Mouse (Mus musculus) hindlimb bud, embryonic 11.5 days (tissue): ENCODE data around the gene Acbd5.
A peak's percentile ranks its signal among the peaks of the same experiment; 100 is the strongest.
"Not testable (repeated sequence)": the region's sequence is repeated elsewhere in the genome, so short reads cannot be mapped to it uniquely, and the experiment has no call there.

Experiments
- DNase-seq: peaks from one replicate; pipeline ENCODE4 v3.0.0-alpha.2; 2012; ENCODE audit warnings: low read depth, low spot score; ENCODE audit errors: extremely low spot score

Acbd5 gene

GRCm38 (mm10) chr2:23067552-23068369, at the start of gene Acbd5:
Gene Acbd5, plus strand, starts transcription at chr2:23068167.
- peak; percentile 79 for DNase-seq

GRCm38 (mm10) chr2:23019170-23019569, 48.8 kb upstream of the Acbd5 start:
- no peak for DNase-seq

DNA sequence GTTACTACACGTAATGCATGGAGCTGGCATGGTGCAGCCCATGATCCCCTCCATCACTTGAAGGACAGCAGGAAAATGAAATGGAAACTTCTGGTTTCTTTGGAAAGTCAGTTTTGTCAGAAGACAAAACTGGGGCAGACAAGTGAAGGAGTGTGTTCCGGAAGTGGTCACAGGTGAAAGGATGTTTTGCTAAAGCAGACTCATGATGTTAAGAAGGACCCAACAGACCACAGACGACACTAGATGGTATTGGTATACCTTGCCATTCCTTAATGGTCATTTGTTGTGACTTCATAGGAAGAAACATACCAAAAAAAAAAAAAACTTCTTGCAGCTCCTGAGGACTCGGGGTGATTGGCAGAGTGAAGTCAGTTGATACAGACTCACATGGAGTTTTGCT, 46.6 kb upstream of the Acbd5 start:
- no peak for DNase-seq

DNA sequence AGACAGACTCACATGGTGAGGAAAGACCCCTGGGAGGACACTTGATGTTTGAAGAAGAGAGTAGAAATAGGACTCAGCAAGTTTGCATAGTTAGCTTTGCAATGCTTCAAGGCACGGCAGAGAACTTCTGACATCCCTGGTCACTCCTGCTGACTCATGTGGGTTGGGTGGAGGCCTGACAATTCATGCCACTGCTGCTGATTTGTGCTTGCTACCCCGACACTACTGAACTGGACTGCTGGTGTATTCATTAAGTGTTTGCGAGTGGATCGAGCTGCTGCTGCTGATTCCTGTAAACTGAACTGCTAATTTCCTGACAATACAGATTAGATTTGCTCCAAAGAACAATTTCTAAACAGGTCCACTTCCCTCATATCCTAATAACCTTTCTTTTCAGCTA, 46.2 kb upstream of the Acbd5 start:
- DNase-seq = no peak

DNA sequence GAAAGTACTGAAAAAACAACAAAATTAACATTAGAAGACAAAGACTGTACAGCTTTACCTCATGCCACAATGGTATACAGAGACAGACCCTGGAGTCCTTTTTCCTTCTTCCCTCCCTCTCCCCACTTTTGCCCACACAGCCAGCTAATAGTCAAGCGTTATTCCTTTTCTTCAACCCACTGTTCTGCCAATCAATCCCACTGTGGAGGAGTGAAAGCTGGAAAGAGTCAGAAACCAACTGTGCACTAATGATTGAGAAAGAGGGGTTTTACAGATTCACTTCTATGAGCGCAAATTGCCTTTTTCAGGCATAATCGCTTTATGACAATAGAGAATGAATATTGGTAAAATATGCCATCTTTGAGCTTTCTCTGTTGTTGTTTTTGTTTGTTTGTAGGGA, 44.9 kb upstream of the Acbd5 start:
- no peak for DNase-seq

GRCm38 (mm10) chr2:23023714-23024282, 44.2 kb upstream of the Acbd5 start:
- no peak for DNase-seq

GRCm38 (mm10) chr2:23026379-23026778, 41.6 kb upstream of the Acbd5 start:
- no peak for DNase-seq

DNA sequence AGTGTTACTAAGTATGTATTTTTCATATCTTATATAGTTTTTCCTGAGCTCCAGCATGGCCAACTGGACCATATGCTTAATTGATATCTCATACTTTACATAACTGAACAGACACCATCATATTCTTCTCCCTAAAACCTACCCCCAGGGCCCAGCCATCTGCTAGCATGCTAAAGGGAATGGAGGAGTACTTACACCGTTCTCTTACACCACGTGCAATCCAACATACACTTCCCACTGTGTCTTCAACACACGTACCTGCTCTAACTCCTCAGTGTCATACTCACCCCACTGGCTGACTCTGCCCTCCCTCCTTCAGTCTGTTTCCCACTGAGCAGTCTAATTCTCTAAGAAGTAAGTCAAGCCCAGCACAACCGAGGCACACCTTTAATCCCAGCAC, 39.1 kb upstream of the Acbd5 start:
- DNase-seq = no peak

- DNase-seq = no peak
Measured at GRCm38 (mm10) chr2:23030631-23031030, 37.3 kb upstream of the Acbd5 start.

- no peak for DNase-seq
Measured at GRCm38 (mm10) chr2:23034692-23035435, 33.1 kb upstream of the Acbd5 start.

GRCm38 (mm10) chr2:23035467-23035866, 32.5 kb upstream of the Acbd5 start:
- no peak for DNase-seq

GRCm38 (mm10) chr2:23039082-23040000, 28.6 kb upstream of the Acbd5 start:
- DNase-seq = no peak

DNA sequence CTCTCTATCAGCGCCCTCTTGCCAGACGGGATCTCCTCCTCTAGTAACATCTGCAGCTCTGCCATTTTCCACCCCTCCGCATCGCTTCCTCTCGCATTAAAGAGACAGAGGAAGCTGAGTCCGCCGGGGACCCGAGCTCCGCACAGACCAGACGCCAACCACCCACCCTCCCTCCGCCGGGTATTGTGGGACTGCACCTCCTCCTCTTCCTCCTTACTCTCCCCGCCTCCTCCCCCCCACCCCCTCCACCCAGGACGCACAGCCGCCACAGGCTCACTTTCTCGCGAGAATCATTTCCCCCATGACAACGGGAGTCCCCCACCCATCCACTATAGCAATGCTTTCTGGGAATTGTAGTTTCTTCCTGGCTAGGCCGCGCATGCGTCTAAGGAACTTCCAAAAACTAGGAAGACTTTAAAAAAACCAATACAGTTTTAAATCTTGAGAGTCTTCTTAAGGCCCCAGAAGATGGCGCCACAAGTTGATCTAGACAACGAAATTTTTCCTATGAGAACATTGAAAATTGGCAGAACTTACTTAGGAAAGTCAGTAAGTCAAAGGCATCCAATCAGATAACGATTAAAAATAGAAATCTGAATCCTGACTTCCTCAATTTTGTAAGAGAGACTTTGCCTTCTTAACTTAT, 27.8 kb upstream of the Acbd5 start, which contains the start of gene Abi1:
Abi1 (minus strand) TSS at position 241 of the 646 bp plus-strand sequence.
- peak; percentile 93 for DNase-seq

GRCm38 (mm10) chr2:23040690-23041089, 27.3 kb upstream of the Acbd5 start:
- not testable (repeated sequence) for DNase-seq

DNA sequence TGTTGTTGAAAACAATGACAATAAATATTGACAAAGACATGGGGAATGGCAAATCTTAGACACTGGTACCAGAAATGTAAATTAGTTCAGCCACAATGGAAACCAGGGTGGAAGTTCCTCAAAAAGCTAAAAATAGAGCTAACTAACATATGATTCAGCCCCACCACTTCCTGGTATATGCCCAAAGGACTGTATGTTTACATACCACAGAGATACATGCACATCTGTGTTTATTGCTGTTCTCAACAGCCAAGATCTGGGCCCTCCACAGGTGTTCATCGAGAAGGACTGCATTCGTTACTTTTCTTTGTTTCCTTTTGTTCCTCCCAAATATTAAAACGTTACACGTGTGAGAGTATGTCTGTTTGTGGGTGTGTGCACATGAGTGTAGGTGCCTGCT, 26.5 kb upstream of the Acbd5 start:
- no peak for DNase-seq

GRCm38 (mm10) chr2:23042189-23042588, 25.8 kb upstream of the Acbd5 start:
- DNase-seq = no peak

- DNase-seq = no peak
Measured at GRCm38 (mm10) chr2:23045703-23046102, 22.3 kb upstream of the Acbd5 start.

DNA sequence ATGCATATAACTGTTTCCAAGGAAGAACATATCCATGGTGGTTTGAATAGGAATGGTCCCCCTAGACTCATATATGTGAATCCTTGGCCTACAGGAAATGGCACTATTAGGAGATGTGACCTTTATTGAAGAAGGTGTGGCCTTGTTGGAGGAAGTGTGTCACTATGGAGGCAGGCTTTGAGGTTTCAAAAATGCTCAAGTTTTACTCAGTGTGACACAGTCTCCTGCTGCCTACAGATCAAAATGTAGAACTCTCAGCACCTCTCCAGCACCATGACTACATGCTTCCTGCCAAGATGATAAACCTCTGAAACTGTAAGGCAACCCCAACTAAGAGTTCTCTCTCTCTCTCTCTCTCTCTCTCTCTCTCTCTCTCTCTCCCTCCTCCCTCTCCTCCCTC, 20.0 kb upstream of the Acbd5 start:
- no peak for DNase-seq

GRCm38 (mm10) chr2:23051890-23052289, 16.1 kb upstream of the Acbd5 start:
- DNase-seq = no peak

DNA sequence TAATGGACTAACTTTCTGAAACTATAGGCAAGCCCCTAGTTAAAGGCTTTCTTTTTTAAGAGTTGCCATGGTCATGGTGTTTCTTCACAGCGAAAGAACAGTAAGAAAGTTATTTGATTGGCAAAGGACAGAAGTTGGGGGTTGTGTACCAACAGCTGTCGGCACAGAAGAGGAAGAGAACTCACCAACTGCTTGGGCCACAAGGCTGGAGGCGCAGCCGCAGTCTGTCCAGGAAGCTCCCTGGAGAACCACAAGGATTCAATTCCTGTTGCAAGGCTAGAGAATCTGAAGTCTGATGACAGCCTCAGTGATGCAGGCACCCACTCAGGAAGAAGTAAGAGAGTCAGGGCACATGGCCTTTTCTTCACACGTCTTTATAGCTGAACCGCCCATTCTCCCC, 15.4 kb upstream of the Acbd5 start:
- no peak for DNase-seq
